Mouse (Mus musculus) CD8-positive naive resting alpha-beta T cell, adult 2 months (primary cell): ENCODE results near the gene Ubp1.
A peak's percentile ranks its signal among the peaks of the same experiment; 100 is the strongest.
"Not testable (repeated sequence)": the region's sequence is repeated elsewhere in the genome, so short reads cannot be mapped to it uniquely, and the experiment has no call there.

Experiments
- DNase-seq, 2 experiments: peaks; one replicate each; pipeline ENCODE4 v3.0.0; 2022; ENCODE audit warnings: low read depth in 2 of 2, low spot score in 2 of 2

Ubp1 gene

DNA sequence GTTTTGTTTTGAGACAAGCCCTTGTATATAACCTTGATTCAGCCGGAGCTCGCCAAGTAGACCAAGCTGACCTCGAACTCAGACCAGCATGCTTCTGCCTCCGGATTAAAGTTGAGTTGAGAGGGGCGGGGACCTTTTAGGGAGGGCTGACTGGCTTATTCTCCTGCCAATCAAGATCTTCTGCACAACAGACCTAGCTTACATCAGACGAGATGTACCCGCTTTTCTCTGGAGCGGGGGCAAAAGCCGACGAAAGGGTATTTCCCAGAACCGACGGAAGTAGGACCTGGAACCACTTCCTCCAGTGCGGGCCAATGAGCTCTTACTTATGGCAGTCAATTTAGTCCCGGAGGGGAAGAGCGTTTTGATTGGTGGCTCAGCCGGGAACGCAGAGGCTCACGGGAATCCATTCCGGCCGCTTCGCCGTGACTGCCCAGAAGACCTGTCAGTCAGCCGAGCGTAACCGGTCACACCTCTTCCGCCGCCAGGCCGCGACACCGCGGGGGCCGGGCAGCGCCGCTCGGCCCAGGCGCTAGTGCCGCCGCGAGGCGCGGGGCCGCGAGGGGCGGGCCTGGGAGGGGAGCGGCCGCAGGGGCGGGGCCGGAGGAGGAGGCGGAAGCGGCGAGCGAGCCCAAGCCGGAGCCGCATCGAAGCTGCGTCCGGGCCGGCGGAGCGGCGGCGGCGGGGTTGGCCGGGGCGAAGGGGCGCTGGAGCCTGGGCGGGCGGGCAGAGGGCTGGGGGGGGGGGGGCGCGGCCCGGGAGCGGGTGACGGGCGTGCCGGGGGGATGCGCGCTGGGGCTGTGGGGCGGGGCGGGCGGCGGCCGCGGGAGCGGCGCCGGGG lies at the start of gene Ubp1:
Gene Ubp1, plus strand, starts transcription at position 401 of the 841 bp plus-strand sequence.
- DNase-seq = peak; percentile 90 to 91

- DNase-seq = no peak
Measured at GRCm38 (mm10) chr9:113894903-113895302, 35.8 kb upstream of the Ubp1 start.

- no peak for DNase-seq
Measured at GRCm38 (mm10) chr9:113903136-113903535, 27.6 kb upstream of the Ubp1 start.

DNA sequence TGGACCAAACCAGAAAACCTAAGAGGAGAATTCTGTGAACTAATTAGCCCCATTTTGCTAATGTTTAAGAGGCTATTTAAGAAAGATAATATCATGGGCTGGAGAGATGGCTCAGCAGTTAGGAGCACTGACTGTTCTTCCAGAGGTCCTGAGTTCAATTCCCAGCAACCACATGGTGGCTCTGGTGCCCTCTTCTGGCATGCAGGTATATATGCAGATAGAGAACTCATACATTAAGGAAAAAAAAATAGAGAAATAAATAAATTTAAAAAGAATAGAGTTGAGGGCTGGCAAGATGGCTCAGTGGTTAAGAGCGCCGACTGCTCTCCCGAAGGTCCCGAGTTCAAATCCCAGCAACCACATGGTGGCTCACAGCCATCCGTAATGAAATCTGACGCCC lies 26.4 kb upstream of the Ubp1 start:
- not testable (repeated sequence) for DNase-seq

- no peak for DNase-seq
Measured at GRCm38 (mm10) chr9:113915789-113916188, 14.9 kb upstream of the Ubp1 start.

DNA sequence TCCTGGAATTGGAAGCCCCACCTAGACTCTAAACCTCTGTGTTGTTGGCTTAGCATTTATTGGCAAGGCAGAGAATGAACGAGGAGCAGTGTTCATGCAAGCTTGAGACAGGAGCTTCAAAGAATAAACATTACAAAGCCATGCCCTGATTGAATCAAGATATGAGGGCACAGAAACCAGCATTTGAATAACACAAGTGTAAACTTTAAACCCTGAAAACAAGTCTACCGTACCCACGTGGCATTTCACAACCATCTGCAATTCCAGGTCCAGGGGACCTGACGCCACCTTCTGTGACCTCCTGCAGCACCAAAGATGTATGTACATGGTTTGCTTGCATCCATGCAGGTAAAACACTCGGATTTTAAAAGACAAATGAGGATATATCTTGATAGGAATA lies 8.1 kb upstream of the Ubp1 start:
- no peak for DNase-seq

GRCm38 (mm10) chr9:113924883-113925282 lies 5.9 kb upstream of the Ubp1 start:
- DNase-seq = no peak

GRCm38 (mm10) chr9:113928591-113928990 lies 2.1 kb upstream of the Ubp1 start:
- DNase-seq = no peak

- DNase-seq = no peak
Measured at GRCm38 (mm10) chr9:113929676-113930075, 1.1 kb upstream of the Ubp1 start.

GRCm38 (mm10) chr9:113931375-113932099 lies 803 bp downstream of the Ubp1 start:
- DNase-seq = peak; percentile 9 to 20

DNA sequence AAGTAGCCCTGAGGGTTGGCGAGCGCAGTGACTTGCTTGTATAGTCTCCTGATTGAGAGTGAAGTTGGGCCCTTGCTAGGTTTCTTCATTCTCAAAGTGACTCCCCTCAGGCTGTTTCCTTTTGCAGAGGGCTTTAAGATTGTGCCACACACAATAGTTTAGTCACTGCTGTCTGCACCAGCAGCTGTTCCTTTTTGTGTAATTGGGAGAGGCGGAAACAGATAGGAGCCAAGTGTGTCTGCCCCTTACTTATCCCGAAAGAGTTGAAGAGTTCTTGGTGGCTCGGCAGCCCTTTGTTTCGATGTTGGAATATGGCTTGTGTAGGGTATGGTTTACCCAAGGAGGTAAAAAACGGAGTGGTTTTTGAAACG lies 1.4 kb downstream of the Ubp1 start:
- peak; percentile 2 to 14 for DNase-seq

DNA sequence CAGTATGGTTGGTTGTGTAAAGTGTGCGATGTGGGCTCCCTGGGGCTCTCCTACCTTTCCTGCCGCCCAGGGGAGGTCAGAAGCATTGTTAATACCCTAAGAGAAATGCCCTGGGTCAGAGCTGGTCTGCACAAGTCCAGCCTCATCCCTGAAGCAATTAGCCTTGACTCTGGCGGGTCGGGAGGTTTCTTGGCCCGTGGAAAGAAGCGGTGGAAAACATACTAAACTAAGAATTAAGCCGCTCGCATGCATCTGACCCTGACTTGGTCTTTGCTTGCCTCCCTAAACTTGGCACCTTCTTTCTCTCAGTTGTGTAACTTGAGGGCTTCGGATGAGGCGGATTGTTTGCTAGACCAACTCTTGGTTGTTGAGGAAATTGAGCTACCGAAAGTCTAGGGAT lies 1.8 kb downstream of the Ubp1 start:
- DNase-seq = no peak

DNA sequence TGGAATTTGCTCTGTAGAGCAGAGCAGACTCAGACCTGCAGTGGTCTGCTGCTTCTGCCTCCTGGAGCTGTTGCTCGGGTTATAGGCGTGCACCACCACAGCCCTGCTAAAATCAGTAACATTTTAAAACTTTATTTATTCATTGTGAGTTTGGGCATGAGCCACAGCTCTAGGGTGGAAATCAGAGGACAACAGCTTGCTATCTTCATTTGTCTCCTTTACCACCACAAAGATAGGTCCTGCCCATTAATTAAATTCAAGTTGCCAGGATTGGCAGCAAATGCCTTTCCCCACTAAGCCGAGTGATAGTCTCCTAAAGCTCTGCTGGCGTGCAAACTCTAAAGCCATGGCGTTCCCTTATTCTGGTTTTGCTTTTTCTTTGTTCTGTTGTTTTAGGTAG lies 4.9 kb downstream of the Ubp1 start:
- no peak for DNase-seq

DNA sequence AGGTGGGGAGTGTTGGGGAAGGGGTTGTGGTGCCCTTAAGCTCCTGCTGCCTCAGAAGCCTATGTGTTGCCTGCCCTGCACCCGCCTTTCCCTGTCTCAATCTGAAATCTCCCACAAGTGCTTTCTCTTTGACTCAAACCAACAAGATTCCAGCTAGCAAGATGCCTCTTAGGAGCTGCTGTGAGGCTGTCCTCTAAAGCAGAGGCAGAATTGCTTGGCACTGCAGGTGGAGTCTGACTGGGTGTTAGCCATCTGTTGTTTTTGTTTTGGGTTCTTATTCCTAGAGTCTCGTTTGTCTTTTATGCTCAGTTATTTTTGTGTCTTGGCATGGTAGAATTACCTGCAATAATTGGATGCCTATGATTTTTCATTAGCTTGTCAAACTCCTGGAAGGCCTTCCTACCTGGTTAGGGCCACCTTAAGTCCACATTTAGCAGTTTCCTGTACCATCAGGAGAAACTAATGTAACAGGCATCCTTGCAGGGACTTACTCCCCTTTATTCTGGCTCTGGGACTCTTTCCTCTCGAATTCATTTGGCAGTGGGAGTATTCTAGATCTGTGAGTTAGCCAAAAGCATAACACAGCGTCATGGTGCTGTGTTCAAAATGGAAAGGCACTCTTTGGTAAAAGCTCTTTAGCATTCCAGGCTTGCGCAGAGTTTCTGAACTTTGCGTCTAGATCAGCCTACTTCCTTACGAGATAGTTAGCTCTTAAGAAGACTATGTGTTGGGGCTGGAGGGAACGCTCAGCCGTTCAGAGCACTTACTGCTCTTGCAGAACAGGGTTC lies 8.5 kb downstream of the Ubp1 start:
- DNase-seq = no peak

DNA sequence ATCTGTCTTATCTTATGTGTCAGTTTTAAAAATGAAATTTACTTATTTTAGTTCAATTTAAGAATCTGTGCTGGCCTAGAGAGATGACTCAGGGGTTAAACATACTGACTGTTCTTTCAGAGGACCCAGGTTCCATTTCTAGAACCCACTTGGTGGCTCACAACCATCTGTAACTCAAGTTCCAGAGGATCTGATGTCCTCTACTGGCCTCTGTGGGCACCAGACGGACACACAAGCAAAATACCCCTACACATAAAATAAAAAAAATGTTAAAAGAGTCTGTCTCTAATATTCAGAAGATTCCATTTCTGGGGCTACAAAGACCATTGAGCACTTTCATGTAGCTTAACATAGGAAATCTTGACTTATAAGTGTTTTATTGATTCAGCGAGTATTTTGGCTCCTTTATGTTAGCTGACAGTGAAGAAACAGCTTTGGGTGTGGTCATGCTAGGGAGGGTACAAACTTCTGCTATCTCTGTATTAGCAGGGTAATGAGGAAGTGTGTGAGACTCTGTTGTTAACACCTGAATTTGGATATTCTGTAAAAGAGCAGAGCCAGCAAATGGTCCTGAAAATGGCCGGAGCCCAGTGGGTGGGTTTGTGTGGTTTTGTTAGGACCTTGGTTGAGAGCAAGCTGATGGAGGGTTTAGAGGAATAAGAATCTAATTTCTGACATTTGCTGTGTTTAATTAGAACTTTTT lies 10.5 kb downstream of the Ubp1 start:
- DNase-seq = no peak

GRCm38 (mm10) chr9:113943372-113943771 lies 12.6 kb downstream of the Ubp1 start:
- DNase-seq = no peak

DNA sequence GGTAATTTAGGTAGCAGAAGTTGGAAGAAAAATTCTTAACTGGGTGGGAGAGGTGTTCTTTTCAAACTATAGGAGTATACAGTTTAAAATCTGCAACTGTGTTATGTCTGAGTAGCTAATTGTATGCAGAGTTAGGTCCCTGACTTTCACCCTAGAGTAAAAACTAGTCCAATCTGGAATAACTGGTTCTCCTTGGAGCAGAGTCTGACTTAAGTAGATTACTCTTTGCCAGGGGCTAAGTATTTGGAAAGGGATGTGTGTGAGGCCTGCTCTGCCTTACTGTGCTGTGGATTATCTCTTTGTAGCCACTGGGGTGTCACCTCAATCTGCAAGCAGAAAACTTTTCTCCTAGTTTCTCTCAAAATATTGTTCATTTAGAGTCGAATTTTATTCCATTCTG lies 16.5 kb downstream of the Ubp1 start:
- DNase-seq = no peak

DNA sequence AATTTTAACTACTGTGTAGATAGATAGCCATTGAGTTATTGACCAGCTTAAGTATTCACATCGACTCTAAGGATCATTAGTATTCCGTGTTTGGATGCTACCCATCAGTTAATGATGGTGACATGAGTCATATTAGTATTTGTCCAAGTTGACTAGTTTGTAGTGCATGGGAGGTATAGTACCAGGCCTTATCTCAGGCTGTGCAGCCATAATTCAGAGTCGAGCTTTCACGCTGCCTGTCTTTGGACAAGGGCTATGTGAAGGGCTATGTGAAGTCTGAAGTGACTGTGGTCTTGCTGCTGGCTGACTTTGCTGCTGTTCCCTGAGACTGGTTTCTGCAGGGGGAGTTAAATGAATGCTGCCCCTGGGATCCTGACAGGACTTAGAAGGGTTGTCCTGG lies 27.0 kb downstream of the Ubp1 start:
- no peak for DNase-seq

DNA sequence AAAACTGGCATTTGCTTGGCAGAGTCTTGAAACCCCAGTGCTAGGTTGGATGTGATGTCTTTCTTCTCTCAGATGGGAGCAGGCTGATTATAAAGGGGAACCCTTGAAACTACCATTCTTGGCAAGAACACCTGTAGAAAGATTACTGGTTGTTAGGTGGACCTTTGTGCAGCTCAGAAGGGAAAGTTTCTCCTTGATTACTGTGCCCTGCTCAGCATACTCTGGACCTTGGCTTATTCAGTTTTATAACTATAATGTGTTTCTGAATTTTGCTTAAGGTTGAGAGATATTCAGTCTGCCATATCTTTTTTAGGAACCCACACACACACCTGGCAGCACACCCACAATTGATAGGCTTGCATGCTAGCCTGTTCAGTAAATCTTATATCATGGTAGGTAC lies 33.0 kb downstream of the Ubp1 start:
- no peak for DNase-seq

DNA sequence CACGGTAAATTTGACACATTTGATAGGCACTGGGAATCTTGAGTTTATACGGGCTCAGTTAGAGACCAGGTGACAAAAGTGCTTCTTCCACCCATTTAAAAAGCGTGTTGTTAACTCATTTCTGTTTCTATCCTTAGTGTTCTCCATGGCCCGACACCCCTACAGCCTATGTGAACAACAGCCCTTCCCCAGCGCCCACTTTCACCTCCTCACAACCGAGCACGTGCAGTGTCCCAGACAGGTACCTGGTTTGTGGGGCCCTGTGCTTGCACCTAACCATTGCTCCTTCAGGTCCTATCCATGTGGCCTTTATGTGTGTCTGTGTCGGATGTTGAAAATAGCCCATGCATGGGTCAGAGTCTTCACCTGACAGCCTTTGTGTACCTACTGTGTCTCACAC lies 33.7 kb downstream of the Ubp1 start:
- no peak for DNase-seq

DNA sequence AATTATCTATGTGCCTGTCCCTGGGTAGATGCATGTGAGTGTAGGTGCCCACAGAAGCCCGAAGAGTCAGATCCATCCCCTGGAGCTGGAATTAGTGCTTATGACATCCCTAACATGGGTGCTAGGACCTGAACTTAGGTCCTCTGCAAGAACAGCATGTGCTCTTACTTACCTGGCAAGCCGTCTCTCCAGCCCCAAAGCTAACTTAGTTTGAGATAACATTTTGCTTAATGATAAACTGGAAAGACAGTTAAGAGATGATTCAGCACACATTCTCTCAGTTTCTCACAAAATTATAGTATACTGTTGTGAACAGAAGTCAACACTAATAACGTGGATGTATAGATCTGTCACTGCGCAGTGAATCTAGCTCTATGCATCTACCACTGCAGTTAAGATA lies 36.1 kb downstream of the Ubp1 start:
- no peak for DNase-seq
